ENCODE assay signal across 8 mouse cellular contexts in the genomic region with DNA sequence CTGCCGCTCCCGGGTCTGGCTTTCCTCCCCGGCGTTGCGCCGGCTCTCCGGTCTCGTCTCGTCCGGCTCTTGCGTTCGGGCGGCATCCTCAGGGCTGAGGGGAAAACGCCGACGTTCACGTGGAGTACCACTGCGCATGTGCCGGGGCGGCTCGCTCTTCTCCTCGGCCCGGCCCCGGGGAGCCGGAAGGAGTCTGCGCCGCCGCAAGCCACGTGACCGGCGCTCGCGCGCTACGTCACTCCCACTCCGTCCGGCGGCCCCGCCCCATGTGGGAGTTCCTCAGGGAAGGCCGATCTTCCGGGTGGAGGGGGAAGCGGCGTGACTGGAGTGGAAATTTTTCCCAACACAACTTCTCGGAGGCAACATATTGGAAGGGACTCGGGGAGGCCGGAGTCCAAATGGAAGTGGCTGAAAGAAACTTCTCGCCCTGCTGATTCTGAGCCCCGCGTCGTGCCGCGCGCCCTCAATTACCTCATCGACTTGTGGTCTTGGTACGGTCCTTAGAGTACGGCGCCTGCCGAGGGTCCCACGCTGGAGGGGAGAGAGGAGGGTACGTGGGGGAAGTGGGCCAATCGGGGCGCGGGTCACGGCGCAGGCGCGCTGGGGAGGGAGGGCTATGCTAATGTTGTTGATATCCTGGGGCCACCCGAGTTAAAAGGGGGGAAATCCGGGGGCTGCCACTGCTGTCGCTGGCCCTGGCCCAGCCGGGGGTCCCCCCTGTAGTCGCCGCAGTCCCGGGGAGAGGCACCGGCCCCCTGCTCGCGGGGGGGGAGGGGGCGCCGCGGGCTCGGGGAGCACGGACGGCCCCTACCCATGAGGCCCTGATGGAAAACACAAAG. TPM values are rescaled to one million over a fixed set of nuclear protein-coding genes. Genes with fewer than 3 reads are reported as not detected.
DNase-seq lines count a peak whose midpoint lies in the region; ATAC-seq lines count a peak whose summit lies in the region.

A gene (minus strand): TSS at position 195 of the 839 bp plus-strand sequence.
A gene (plus strand): TSS at position 281 of the 839 bp plus-strand sequence.

- peak; percentile 97 for ATAC-seq in hindbrain, embryonic 13.5 days (ENCODE audit: low FRiP score)

- peak within 1 kb of the TSS; percentile 95 for H3K27ac ChIP-seq in hindbrain, embryonic 13.5 days

- peaks cover 46% of the 10 kb centered on the region for H3K4me1 ChIP-seq in hindbrain, embryonic 13.5 days (replicated peaks)

- H3K4me2 ChIP-seq in hindbrain, embryonic 13.5 days = peak within 1 kb of the TSS; percentile 97

- peaks cover 5% of the 10 kb centered on the region for H3K36me3 ChIP-seq in hindbrain, embryonic 13.5 days

- under 1% methylated on average over 81 of the region's 83 CpGs for WGBS in hindbrain, embryonic 13.5 days

- H3K9me3 ChIP-seq in hindbrain, embryonic 13.5 days = no peaks in the 10 kb centered on the region

- H3K9ac ChIP-seq in hindbrain, embryonic 13.5 days = peak within 1 kb of the TSS; percentile 97

- H3K4me3 ChIP-seq in hindbrain, embryonic 13.5 days = peak within 1 kb of the TSS; percentile 97

- no peaks in the 10 kb centered on the region for H3K27me3 ChIP-seq in hindbrain, embryonic 13.5 days

- peak; percentile 99 for DNase-seq in Muller cell, postnatal 12 days (ENCODE audit: inconsistent ontology term)
- DNase-seq in cerebellum, adult 9-11 months = peak; percentile 99
- peak; percentile 98 to 100 for DNase-seq in frontal cortex, postnatal 10 days (ENCODE audit: low spot score in 2 of 2)
- DNase-seq in layer of hippocampus, postnatal 25 days (ENCODE audit: extremely low spot score in 1 of 2, low spot score in 1 of 2) = peak; percentile 96 to 98
- peak; percentile 99 for DNase-seq in lung, postnatal 25 days (ENCODE audit: low spot score)
- DNase-seq in retina, embryonic 14.5 days (ENCODE audit: low spot score) = peak; percentile 99
- DNase-seq in thymus, postnatal 4 days = peak; percentile 99

RNA-seq across cellular contexts. Expression of the first gene that starts in this region (rescaled TPM):
- 29.9 and 31.8 TPM in 2 replicates for polyA plus RNA-seq in hindbrain, embryonic 13.5 days (2015; fragmentation: Nextera tagmentation; extraction: Ambion mirVana)
- total RNA-seq in layer of hippocampus, postnatal 25 days (2021) = 10 to 100 TPM; 24.8 to 25.1 TPM

RNA-seq across cellular contexts. Expression of the second gene that starts in this region (rescaled TPM):
- polyA plus RNA-seq in hindbrain, embryonic 13.5 days (2015; fragmentation: Nextera tagmentation; extraction: Ambion mirVana) = 34.5 and 34.8 TPM in 2 replicates
- total RNA-seq in layer of hippocampus, postnatal 25 days (2021) = 10 to 100 TPM; 25.5 to 35.7 TPM

Comparison
In these comparisons a context has a peak if more than half of its experiments do, and no peak if none do; other contexts are left out.
1. Peak in every context shown above with its lines: DNase-seq, ATAC-seq, H3K4me3 ChIP-seq and H3K27ac ChIP-seq.